Mouse (Mus musculus) forebrain, embryonic 12.5 days (tissue): ENCODE data around the gene Tnfsf10. TPM values are rescaled to one million over a fixed set of nuclear protein-coding genes. Genes with fewer than 3 reads are reported as not detected.

ENCODE experiments used
- ATAC-seq: fragments of 200-750 bp; cut with Nextera tagmentation; 2 replicates; pipeline ENCODE4 v1.8.0; 2017; ENCODE audit warnings: moderate TSS enrichment; ENCODE audit not compliant: low FRiP score
- H3K27ac ChIP-seq: fragments of 300-500 bp; sonication (generic); 2 replicates; pipeline ENCODE4 v1.5.1; 2016; ENCODE audit warnings: mild to moderate bottlenecking
- H3K27me3 ChIP-seq: fragments of 300-500 bp; sonication (generic); 2 replicates; pipeline ENCODE4 v1.6.1; 2016; ENCODE audit warnings: mild to moderate bottlenecking
- H3K36me3 ChIP-seq: fragments of 300-500 bp; sonication (generic); replicated peaks from 2 replicates; pipeline ENCODE4 v1.6.1; 2016; ENCODE audit warnings: mild to moderate bottlenecking
- H3K4me1 ChIP-seq: fragments of 300-500 bp; sonication (generic); 2 replicates; pipeline ENCODE4 v1.6.1; 2016
- H3K4me2 ChIP-seq: fragments of 300-500 bp; sonication (generic); 2 replicates; pipeline ENCODE4 v1.6.1; 2016; ENCODE audit warnings: mild to moderate bottlenecking, moderate library complexity
- H3K4me3 ChIP-seq: fragments of 300-500 bp; sonication (generic); replicated peaks from 2 replicates; pipeline ENCODE4 v1.5.1; 2016; ENCODE audit warnings: mild to moderate bottlenecking
- H3K9ac ChIP-seq: fragments of 300-500 bp; sonication (generic); 2 replicates; pipeline ENCODE4 v1.6.1; 2016; ENCODE audit warnings: mild to moderate bottlenecking
- H3K9me3 ChIP-seq: fragments of 300-500 bp; sonication (generic); 2 replicates; pipeline ENCODE4 v1.6.1; 2016
- WGBS: fragments of 180-500 bp; shearing (Covaris S2); methylation state at CpG from one replicate; pipeline ENCODE4 v1.1.7; 2016; 5-methylcytosine and 5-hydroxymethylcytosine counted together
- polyA plus RNA-seq: library from polyadenylated mRNA; unstranded; fragments of >200 nt; fragmentation: Nextera tagmentation; extraction: Ambion mirVana; gene quantifications from 2 replicates; pipeline ENCODE4 v1.2.1, GENCODE M21; 2016

Tnfsf10 gene
- polyA plus RNA-seq, 1 experiment from 2014 or later: not detected

DNA sequence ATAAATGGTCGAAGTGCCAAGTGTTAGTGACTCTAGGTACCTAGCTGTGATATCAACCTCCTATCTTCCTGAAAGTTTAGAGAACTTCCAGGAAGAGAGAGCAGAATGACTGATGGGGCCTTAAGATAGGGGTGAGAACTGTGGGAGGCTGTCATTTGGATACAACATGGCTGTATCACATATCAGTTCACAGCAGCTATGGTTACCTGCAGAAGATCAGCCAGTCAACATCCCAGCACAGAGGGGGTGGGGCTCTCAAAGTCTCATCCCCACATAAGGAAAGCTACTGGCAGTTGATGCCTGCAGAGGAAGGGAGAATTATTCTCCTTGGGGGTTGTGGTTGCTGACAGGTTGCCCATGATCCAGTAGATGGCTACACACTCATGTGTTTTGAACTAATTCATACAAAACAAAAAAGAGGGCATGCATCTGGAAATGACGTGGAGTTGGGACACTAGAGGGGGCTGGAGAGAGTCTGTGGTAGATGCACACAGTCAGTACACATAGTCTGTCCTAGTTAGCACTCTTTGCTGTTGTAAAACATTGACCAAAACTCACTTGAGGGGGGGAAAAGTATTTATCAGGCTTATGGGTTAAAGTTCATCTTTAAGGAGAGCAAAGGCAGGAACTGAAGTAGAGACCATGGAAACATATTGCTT lies 2.2 kb upstream of the Tnfsf10 start:
- H3K4me2 ChIP-seq: no peak overlapping the region
- no peaks in the 10 kb centered on the region for H3K4me1 ChIP-seq
- H3K9ac ChIP-seq: no peak overlapping the region
- no peaks in the 10 kb centered on the region for H3K36me3 ChIP-seq
- 73% methylated on average over 2 of the region's 2 CpGs for WGBS
- ATAC-seq: no peak
- H3K9me3 ChIP-seq: no peaks in the 10 kb centered on the region
- no peak overlapping the region for H3K27ac ChIP-seq
- H3K27me3 ChIP-seq: no peaks in the 10 kb centered on the region
- no peak overlapping the region for H3K4me3 ChIP-seq

GRCm38 (mm10) chr3:27317288-27318024 lies 628 bp downstream of the Tnfsf10 start:
- no peak for ATAC-seq
- 61% methylated on average over 4 of the region's 4 CpGs for WGBS
- no peak overlapping the region for H3K4me2 ChIP-seq

GRCm38 (mm10) chr3:27319650-27320049 lies 2.8 kb downstream of the Tnfsf10 start:
- Histone ChIP-seq H3K4me3 (no peak overlapping the region), H3K27me3 (no peaks in the 10 kb centered on the region), H3K4me2 (no peak overlapping the region), H3K9ac (no peak overlapping the region), H3K9me3 (no peaks in the 10 kb centered on the region), H3K36me3 (no peaks in the 10 kb centered on the region), H3K4me1 (no peaks in the 10 kb centered on the region), H3K27ac (no peak overlapping the region)
- ATAC-seq: no peak
- 73% methylated on average over 1 of the region's 1 CpGs for WGBS

More at GRCm38 (mm10) chr3:27317288-27318024, 628 bp downstream of the Tnfsf10 start:
- Histone ChIP-seq H3K4me1 (no peaks in the 10 kb centered on the region), H3K27ac (no peak overlapping the region), H3K27me3 (no peaks in the 10 kb centered on the region), H3K4me3 (no peak overlapping the region), H3K36me3 (no peaks in the 10 kb centered on the region), H3K9me3 (no peaks in the 10 kb centered on the region), H3K9ac (no peak overlapping the region)

- H3K4me3 ChIP-seq: no peak overlapping the region
- H3K9me3 ChIP-seq: no peaks in the 10 kb centered on the region
- no peaks in the 10 kb centered on the region for H3K4me1 ChIP-seq
- no peak overlapping the region for H3K4me2 ChIP-seq
- H3K9ac ChIP-seq: no peak overlapping the region
- H3K27ac ChIP-seq: no peak overlapping the region
- ATAC-seq: no peak
- 83% methylated on average over 9 of the region's 9 CpGs for WGBS
- no peaks in the 10 kb centered on the region for H3K27me3 ChIP-seq
- no peaks in the 10 kb centered on the region for H3K36me3 ChIP-seq
Observed at GRCm38 (mm10) chr3:27320613-27321495, 4.0 kb downstream of the Tnfsf10 start.

DNA sequence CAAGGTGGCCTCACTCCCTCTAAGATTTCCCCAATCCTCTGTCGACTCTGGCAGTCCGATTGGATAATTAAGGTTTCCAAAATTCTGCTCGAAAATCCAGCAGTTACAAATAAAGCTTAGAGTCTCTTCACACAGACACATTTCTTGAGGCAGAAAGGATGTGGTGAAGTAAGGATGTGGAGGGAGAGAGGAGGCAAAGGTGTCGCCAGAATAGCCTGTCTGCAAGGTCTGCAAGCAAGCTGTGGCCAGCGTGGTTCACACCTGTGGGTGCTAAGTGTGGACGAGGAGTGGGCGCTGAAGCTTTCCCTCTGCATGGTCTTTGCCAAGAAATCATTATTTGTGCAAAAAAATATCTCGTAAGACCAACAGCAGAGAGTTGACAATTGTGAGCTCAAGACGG lies 5.8 kb downstream of the Tnfsf10 start:
- Histone ChIP-seq H3K36me3 (no peaks in the 10 kb centered on the region), H3K9me3 (no peaks in the 10 kb centered on the region), H3K27ac (no peak overlapping the region), H3K4me3 (no peak overlapping the region), H3K27me3 (no peaks in the 10 kb centered on the region), H3K4me2 (no peak overlapping the region), H3K4me1 (no peaks in the 10 kb centered on the region), H3K9ac (no peak overlapping the region)
- 90% methylated on average over 9 of the region's 9 CpGs for WGBS
- no peak for ATAC-seq

DNA sequence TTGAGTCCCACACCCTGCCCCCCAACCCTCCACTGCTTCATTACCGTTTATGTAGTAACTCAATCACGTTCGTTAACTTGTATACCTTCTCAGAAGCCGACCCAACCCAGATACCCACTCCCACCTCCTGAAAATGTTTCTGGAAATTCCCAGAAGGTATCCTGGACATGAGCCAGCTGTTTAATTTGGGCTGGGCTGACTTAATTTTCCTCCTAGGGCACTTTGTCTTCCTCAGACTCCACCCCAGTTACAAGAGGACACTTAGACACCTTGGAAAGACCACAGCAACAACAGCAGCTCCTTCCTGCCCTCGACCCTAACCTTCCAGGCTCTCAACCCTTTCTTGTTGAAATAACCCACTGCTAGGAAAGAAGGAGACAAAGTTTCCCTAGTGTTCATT lies 6.7 kb downstream of the Tnfsf10 start:
- no peak overlapping the region for H3K4me2 ChIP-seq
- H3K4me1 ChIP-seq: no peaks in the 10 kb centered on the region
- H3K9me3 ChIP-seq: no peaks in the 10 kb centered on the region
- no peaks in the 10 kb centered on the region for H3K36me3 ChIP-seq
- H3K27ac ChIP-seq: no peak overlapping the region
- no peak overlapping the region for H3K9ac ChIP-seq
- H3K27me3 ChIP-seq: no peaks in the 10 kb centered on the region
- ATAC-seq: no peak
- 66% methylated on average over 5 of the region's 5 CpGs for WGBS
- no peak overlapping the region for H3K4me3 ChIP-seq

DNA sequence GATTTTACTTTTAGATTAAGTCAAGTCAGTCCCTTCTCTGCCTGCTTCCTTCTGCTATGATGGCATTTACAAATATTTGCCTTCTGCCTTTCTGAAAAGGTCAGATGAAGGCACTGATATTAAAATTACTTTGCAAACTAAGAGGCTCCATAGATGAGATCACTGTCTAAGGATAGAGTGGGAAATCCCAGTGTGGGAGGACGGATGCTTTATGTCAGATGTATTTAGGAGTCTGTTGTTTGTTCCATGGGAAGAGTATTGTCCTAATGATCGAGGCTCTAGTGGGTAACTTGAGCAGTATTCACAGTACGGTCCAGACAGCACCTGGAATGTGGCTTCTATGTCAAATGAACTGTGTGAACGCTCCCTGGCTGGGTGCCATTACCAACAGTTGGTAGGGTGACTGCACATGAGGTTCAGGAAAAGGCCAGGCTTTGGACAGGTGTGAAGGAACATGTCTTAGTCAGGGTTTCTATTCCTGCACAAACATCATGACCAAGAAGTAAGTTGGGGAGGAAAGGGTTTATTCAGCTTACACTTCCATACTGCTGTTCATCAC lies 9.9 kb downstream of the Tnfsf10 start:
- Histone ChIP-seq H3K36me3 (no peaks in the 10 kb centered on the region), H3K9me3 (no peaks in the 10 kb centered on the region), H3K4me3 (no peak overlapping the region), H3K4me2 (no peak overlapping the region), H3K9ac (no peak overlapping the region), H3K27me3 (no peaks in the 10 kb centered on the region), H3K27ac (no peak overlapping the region), H3K4me1 (no peaks in the 10 kb centered on the region)
- 82% methylated on average over 4 of the region's 4 CpGs for WGBS
- ATAC-seq: no peak

DNA sequence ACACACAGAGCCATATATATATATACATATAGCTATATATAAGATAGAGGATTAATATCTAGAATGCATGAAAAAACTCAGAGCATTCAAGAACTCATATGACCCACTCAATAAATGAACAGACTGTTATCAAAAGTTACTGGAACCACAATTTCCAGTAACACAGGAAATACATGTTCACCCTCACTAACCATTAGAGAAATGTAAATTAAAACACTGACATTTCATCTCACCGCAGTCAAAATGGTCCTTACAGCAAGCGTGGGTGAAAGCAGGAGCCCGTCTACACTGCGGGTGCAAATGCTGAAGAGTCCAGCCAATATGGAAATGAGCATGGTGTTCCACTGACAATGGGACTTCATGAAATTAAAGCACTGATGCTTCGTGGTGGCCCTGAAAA lies 13.9 kb downstream of the Tnfsf10 start:
- Histone ChIP-seq H3K4me1 (no peaks in the 10 kb centered on the region), H3K27me3 (no peaks in the 10 kb centered on the region), H3K4me2 (no peak overlapping the region), H3K4me3 (no peak overlapping the region), H3K9me3 (no peaks in the 10 kb centered on the region), H3K9ac (no peak overlapping the region), H3K27ac (no peak overlapping the region), H3K36me3 (no peaks in the 10 kb centered on the region)
- no peak for ATAC-seq
- 91% methylated on average over 5 of the region's 5 CpGs for WGBS

DNA sequence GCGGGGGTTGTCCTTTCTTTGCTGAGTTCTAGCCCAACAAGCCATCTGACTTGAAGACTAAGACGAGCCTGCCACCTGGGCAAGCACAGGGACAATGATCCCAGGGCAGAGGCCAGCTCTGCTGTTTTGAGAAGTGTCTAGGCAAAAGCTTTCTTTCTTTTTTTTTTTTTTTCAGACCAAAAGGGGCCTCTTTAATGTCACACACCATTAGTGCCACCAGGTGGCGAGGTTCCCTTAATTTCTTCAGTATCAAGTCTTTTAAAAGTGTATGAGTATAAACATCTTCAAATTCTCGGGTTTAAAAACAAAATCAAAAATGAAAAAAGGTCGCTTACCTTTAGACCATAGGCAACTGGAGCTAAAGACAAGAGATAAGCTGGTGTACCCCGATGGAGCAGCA lies 21.6 kb downstream of the Tnfsf10 start:
- WGBS: 30% methylated on average over 6 of the region's 6 CpGs
- H3K27me3 ChIP-seq: no peaks in the 10 kb centered on the region
- no peaks in the 10 kb centered on the region for H3K9me3 ChIP-seq
- H3K4me1 ChIP-seq: no peaks in the 10 kb centered on the region
- no peak overlapping the region for H3K4me3 ChIP-seq
- H3K9ac ChIP-seq: no peak overlapping the region
- no peaks in the 10 kb centered on the region for H3K36me3 ChIP-seq
- H3K4me2 ChIP-seq: no peak overlapping the region
- no peak for ATAC-seq
- no peak overlapping the region for H3K27ac ChIP-seq

DNA sequence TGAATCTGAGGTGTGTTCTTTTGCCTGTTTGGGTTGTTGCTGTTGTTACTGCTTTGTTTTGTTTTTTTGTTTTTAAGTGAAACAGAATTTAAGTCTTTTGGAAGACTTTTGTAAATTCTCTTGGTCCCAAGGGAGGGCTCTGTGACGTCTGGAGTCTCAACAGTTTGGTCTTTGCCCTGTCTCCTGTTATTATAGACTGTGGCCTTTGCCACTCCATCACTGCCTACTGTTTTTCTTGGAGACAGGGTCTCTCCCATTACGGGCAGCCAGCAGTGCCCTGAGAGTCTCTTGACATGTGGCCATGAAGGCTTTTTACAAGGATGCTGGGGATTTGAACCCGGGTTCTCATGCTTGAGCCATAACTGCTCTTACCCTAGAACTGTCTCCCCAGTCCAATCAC lies 22.1 kb downstream of the Tnfsf10 start:
- Histone ChIP-seq H3K9ac (no peak overlapping the region), H3K36me3 (no peaks in the 10 kb centered on the region), H3K4me2 (no peak overlapping the region), H3K4me3 (no peak overlapping the region), H3K27ac (no peak overlapping the region), H3K27me3 (no peaks in the 10 kb centered on the region), H3K4me1 (no peaks in the 10 kb centered on the region), H3K9me3 (no peaks in the 10 kb centered on the region)
- WGBS: 85% methylated on average over 3 of the region's 3 CpGs
- ATAC-seq: no peak

GRCm38 (mm10) chr3:27340757-27341156 lies 23.9 kb downstream of the Tnfsf10 start:
- Histone ChIP-seq H3K4me1 (no peaks in the 10 kb centered on the region), H3K36me3 (no peaks in the 10 kb centered on the region), H3K27ac (no peak overlapping the region), H3K9ac (no peak overlapping the region), H3K4me2 (no peak overlapping the region), H3K27me3 (no peaks in the 10 kb centered on the region), H3K9me3 (no peaks in the 10 kb centered on the region), H3K4me3 (no peak overlapping the region)
- WGBS: 87% methylated on average over 5 of the region's 5 CpGs
- ATAC-seq: no peak

- H3K4me3 ChIP-seq: no peak overlapping the region
- no peaks in the 10 kb centered on the region for H3K36me3 ChIP-seq
- H3K27me3 ChIP-seq: no peaks in the 10 kb centered on the region
- no peak overlapping the region for H3K4me2 ChIP-seq
- no peak overlapping the region for H3K27ac ChIP-seq
- no peak for ATAC-seq
- H3K4me1 ChIP-seq: no peaks in the 10 kb centered on the region
- H3K9me3 ChIP-seq: no peaks in the 10 kb centered on the region
- 65% methylated on average over 6 of the region's 6 CpGs for WGBS
- no peak overlapping the region for H3K9ac ChIP-seq
Observed at GRCm38 (mm10) chr3:27342462-27342861, 25.6 kb downstream of the Tnfsf10 start.
